Mouse (Mus musculus) left cerebral cortex, postnatal 25 days (tissue): ENCODE results near the gene Slc46a1. TPM values are rescaled to one million over a fixed set of nuclear protein-coding genes. Genes with fewer than 3 reads are reported as not detected.

ENCODE experiments used
- DNase-seq, 2 experiments: peaks; one replicate each; pipeline ENCODE4 v3.0.0; 2022; ENCODE audit warnings: low spot score in 2 of 2, mixed read lengths in 1 of 2
- intact Hi-C: fragments of 180-260 bp; cut with DNase I; formaldehyde crosslinking; loops from one replicate; pipeline ENCODE4 v1.15.1; 2025
- total RNA-seq, 2 experiments: library from RNA; stranded (reverse); gene quantifications; 2 replicates each; pipeline ENCODE4 v1.2.3; 2021

The Slc46a1 gene
- total RNA-seq, 2 experiments from 2014 or later: 10.5 to 11.2 TPM

DNA sequence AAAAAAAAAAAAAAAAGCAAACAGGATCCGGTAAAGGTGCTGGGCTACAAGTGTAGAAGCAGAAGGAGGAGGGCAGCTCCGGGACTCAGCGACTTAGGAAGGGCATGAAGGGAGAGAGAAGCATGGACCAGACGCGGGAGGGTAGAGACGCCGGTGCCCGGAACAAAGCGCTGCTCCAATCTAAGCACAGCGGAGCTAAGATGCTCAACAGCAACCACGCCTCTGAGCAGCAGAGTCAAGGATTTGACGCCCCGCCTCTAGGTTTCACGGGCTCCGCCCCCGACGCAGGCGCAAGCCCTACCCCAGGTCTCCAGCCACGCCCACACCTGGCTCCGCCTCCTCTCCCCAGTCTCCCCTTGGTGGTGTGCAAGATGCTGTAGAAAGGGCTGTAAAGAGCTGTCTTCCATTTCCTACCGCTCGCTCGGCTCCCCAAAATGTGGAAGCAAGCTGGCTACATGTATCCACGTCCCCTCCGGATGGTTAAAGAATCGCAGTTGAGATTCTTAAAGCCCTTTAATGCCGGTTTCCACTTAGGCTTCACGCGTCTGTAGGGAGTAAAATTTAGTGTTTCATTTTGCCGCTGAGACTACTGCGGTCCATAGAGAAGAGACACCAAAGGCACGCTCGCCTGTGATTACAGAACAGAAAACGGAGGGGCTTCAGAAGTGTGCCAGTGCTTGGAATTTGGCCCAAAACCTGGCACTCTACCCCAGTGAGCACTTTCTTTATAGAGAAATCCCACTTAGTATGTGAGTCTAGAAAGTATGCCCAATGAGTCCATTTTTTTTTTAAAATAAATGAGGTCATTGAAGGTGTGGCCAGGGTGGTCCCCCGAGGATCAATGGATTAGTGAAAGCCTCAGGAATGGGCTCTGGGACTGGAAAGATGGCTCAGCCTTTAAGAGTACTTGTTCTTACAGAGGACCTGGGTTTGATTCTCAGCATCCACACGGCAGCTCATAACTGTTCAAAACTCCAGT is 32.3 kb downstream of the Slc46a1 start, which contains the start of gene Sarm1:
Gene Sarm1, minus strand, starts transcription at position 211 of the 979 bp plus-strand sequence.
- peak; percentile 93 to 98 for DNase-seq
- intact Hi-C loops: loop anchor here (1.0 kb wide), 1 partner anchor 14 kb away; the partner anchor contains the start of genes Poldip2 and Tmem199

DNA sequence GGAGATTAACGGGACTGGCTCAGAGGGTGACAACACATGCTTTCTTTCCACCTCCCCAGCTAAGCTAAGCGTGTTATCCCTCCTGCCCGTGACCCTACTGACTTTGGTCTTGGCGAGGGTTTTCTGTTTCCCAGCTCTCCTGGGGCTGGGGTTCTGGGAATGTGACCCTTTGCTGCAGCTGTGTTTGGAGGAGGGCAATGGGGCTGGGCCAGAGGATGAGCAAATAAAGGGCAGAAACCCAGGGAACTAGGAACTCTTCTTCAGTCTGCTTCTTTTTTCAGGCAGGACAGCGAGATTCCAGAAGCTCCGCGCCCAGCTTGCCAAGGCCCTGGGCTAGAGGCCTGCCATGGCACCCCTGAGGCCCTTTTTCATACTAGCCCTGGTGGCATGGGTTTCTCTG is 33.5 kb downstream of the Slc46a1 start, which contains the start of gene Vtn:
Gene Vtn, plus strand, starts transcription at position 88 of the 400 bp plus-strand sequence.
- intact Hi-C loops: no loop called here
- no peak for DNase-seq

- no peak for DNase-seq
- intact Hi-C loops: no loop called here
Measured at GRCm38 (mm10) chr11:78499543-78499942, 34.0 kb downstream of the Slc46a1 start.

DNA sequence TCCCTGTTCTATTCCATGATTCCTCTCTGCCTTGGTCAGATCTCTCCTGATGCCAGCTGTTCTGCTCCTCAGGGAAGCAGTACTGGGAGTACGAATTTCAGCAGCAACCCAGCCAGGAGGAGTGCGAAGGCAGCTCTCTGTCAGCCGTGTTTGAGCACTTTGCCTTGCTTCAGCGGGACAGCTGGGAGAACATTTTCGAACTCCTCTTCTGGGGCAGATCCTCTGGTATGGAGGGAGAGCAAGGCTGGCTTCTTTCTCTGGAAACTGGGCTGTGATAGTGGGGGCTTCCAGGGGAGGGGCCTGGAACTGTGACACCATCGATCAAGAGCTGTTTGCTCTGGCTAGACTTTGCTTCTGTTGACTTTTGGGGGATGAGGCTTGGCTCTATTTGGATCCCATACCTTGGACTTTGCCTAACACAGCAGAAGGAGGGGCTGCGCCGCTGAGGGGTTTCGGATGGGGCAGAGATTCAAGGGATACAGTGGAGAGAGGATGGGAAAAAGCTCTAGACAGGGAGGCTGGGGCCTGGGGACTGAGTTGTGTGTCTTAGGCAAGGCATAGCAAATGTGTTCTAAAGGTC is 35.2 kb downstream of the Slc46a1 start:
- intact Hi-C loops: no loop called here
- no peak for DNase-seq

DNA sequence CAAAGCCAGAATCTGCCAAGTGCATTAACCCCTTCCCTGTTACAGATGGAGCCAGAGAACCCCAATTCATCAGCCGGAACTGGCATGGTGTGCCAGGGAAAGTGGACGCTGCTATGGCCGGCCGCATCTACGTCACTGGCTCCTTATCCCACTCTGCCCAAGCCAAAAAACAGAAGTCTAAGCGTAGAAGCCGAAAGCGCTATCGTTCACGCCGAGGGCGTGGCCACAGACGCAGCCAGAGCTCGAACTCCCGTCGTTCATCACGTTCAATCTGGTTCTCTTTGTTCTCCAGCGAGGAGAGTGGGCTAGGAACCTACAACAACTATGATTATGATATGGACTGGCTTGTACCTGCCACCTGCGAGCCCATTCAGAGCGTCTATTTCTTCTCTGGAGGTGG is 36.0 kb downstream of the Slc46a1 start:
- no peak for DNase-seq
- intact Hi-C loops: no loop called here

DNA sequence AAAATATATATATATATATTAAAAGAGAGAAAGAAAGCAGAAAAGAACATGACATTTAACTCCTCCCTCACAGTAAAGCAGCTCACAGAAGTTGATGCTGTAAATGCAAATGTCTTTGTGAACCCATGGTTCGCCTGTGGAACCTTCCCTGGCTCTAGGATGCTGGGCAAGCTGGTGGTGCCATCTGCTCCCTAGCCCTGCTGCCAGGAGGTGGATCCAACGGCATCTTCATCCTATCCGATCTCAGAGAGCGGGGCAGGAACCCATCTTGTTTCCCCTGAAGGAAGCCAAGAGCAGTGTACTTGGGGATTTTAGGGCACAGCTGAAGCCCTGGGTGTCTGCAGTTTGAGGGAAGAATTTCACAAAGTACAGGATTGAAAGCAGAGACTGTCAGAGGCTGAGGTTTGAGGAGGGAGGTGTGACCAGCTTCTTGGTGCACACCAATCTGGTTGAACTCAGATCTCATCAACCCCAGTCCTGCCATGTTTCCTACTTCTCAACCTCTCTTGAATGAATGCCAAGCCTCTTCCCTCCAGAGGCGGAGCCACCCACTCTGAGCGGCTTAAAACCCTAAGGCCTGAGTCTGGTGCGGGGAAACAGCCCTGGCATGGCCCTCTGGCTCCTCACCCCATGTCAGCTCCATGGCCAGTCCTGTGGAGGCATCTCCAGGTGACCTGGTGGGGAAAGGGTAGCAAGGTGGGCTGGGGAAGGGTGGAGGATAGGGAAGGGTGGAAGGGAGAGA is 37.6 kb downstream of the Slc46a1 start, which contains the start of gene Sebox:
Gene Sebox, plus strand, starts transcription at position 539 of the 742 bp plus-strand sequence.
- DNase-seq: peak in 1 of 2 experiments; percentile 42
- intact Hi-C loops: no loop called here

- intact Hi-C loops: no loop called here
- DNase-seq: no peak
Measured at GRCm38 (mm10) chr11:78505430-78505829, 39.9 kb downstream of the Slc46a1 start.

DNA sequence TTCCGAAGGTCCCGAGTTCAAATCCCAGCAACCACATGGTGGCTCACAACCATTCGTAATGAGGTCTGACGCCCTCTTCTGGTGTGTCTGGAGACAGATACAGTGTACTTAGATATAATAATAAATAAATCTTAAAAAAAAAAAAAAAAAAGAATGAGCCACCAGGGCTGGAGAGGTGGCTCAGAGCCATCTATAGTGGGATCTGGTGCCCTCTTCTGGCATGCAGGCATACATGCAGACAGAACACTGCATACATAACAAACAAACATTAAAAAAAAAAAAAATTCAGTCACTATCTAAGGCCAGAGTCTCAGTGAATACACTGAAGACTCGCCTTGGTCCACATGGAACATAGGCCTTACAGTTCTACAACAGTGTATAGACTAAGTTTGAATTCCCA is 43.7 kb downstream of the Slc46a1 start:
- intact Hi-C loops: no loop called here
- no peak for DNase-seq

- intact Hi-C loops: loop anchor here (1.0 kb wide), 2 partner anchors 15 to 24 kb away; partner anchors contain the start of genes Ift20, Sarm1 and Tnfaip1
- peak; percentile 90 to 94 for DNase-seq
Measured at GRCm38 (mm10) chr11:78512025-78512957, 46.8 kb downstream of the Slc46a1 start, which contains the start of the genes Tmem199 and Poldip2. Gene Tmem199 (minus strand): TSS chr11:78512172. Gene Poldip2 (plus strand): TSS chr11:78512193.

- intact Hi-C loops: no loop called here
Measured at GRCm38 (mm10) chr11:78513106-78513790, 47.8 kb downstream of the Slc46a1 start.

DNA sequence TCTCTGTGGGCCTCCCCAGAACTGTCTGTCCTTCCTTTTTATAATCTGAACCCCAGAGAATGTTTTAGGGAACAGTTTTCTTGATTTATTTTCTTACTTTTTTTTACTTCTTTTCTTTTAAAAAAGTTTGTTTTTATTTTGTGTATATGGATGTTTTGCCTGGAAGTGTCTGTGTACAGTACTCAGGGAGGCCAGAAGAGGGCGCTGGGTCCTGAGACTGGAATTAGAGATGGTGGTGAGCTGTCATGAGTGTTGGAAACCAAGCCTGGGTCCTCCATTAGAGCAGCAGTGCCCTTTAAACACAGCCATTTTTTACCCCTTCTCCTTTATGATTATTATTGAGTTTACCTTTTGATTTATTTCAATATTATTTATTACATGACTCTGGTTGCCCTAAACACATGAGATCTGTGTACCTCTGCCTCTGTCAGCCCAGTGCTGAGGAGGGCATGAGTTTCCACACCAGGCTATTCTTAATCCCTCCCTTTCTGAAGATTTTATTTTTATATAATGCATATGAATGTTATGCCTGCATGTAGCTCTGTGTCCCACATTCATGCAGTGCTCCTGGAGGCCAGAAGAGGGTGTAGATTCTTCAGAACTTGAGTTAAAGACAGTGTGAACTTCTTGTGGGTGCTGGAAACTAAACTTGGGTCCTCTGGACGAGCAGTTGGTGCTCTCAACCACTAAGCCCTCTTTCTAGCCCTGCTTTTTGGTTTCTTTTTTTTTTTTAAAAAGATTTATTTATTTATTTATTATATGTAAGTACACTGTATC is 50.2 kb downstream of the Slc46a1 start:
- intact Hi-C loops: no loop called here
- no peak for DNase-seq

More at GRCm38 (mm10) chr11:78513106-78513790, 47.8 kb downstream of the Slc46a1 start:
- DNase-seq: no peak

DNA sequence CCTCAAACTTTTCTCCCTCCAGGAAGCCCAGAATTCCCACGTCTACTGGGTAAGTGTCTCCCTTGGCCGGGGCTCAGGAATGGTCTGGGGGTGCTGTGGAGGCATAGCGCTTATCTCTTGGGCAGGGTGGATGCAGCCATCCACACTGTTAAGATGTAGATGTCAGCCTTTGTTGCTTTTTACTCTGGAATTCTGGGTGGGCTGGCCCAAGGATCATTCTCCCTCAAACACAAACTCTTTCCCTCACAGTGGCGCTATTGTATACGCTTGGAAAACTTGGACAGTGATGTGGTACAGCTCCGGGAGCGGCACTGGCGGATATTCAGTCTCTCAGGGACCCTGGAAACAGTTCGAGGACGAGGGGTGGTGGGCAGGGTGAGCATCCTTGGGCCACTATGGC is 53.4 kb downstream of the Slc46a1 start:
- intact Hi-C loops: no loop called here
- no peak for DNase-seq

Other genes starting within 250 kb of the Slc46a1 start
- gene Sdf2, start 220.0 kb upstream of the Slc46a1 start, total RNA-seq: 10 to 100 TPM; 67.8 to 68.8 TPM
- gene Supt6, start 219.7 kb upstream of the Slc46a1 start, total RNA-seq: 10 to 100 TPM; 92.2 to 95.8 TPM
- gene 2610507B11Rik, start 203.9 kb upstream of the Slc46a1 start, total RNA-seq: 100 to 1,000 TPM; 179 to 197 TPM
- 10 to 100 TPM; 15.3 to 19.1 TPM for gene BC030499, start 174.9 kb upstream of the Slc46a1 start, total RNA-seq
- gene Spag5, start 164.2 kb upstream of the Slc46a1 start, total RNA-seq: 1 to 10 TPM; 8.0 to 8.9 TPM
- gene Aldoc, start 142.7 kb upstream of the Slc46a1 start, total RNA-seq: 100 to 1,000 TPM; 771 to 821 TPM
- gene Pigs, start 137.3 kb upstream of the Slc46a1 start, total RNA-seq: 10 to 100 TPM; 67.0 to 67.7 TPM
- 10 to 100 TPM; 27.9 to 30.2 TPM for gene Unc119, start 122.2 kb upstream of the Slc46a1 start, total RNA-seq
- under 1 TPM in 1 of 2 experiments, not detected in 1; 0.09 TPM for gene Foxn1, start 79.1 kb upstream of the Slc46a1 start, total RNA-seq
- gene Slc13a2, start 43.5 kb upstream of the Slc46a1 start, total RNA-seq: not detected
- gene Sarm1, start 32.1 kb downstream of the Slc46a1 start, total RNA-seq: 10 to 100 TPM; 34.3 to 36.5 TPM
- gene Vtn, start 33.4 kb downstream of the Slc46a1 start, total RNA-seq: 10 to 100 TPM; 71.6 to 75.3 TPM
- 1 to 10 TPM in 1 of 2 experiments, under 1 TPM in 1; 0.98 to 1.2 TPM for gene Sebox, start 37.8 kb downstream of the Slc46a1 start, total RNA-seq
- gene Tmem199, start 46.5 kb downstream of the Slc46a1 start, total RNA-seq: 10 to 100 TPM; 38.8 to 45.1 TPM
- gene Poldip2, start 46.5 kb downstream of the Slc46a1 start, total RNA-seq: 100 to 1,000 TPM; 104 to 115 TPM
- gene Tnfaip1, start 70.6 kb downstream of the Slc46a1 start, total RNA-seq: 10 to 100 TPM; 38.5 to 39.0 TPM
- 10 to 100 TPM; 90.3 to 91.2 TPM for gene Ift20, start 70.7 kb downstream of the Slc46a1 start, total RNA-seq
- 10 to 100 TPM; 19.8 to 20.7 TPM for gene Tmem97, start 85.1 kb downstream of the Slc46a1 start, total RNA-seq
- 100 to 1,000 TPM; 113 to 115 TPM for gene Nlk, start 231.7 kb downstream of the Slc46a1 start, total RNA-seq